Mouse (Mus musculus): ENCODE measurements around the gene Rasl2-9. TPM values are rescaled to one million over a fixed set of nuclear protein-coding genes. Genes with fewer than 3 reads are reported as not detected.
"Not testable (repeated sequence)": the region's sequence is repeated elsewhere in the genome, so short reads cannot be mapped to it uniquely, and the experiment has no call there.

Rasl2-9 gene
- polyA plus RNA-seq, 1 experiment from 2014 or later: not detected

DNA sequence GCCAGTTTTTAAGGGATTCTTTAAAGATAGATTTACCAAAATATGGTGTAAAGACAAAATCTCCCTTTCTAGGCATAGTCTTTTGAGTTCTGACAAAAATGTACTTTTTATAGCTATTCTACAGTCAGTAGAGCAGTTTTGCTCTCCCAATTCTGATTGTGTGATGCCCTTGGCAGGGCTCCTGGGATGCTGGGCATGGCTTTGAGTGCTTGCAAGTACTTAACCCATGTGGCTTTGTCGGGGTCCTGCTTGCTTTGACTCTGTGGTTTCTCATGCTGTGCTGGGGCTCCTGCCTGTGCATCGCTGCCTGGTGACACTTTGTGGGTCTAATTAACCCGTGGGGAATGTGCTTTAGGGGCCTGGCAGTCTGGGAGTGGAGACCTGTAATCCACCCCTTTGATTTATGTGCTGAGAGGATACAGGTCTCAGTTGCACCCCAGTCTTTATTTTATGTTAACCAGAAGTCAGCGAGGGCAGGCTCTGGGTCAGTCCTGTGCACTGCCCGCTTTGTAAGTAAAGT is 38.8 kb downstream of the Rasl2-9 start:
- Histone ChIP-seq H3K27ac (ENCODE audit: low read length) (no peak overlapping the region), H3K4me2 (replicated peaks; ENCODE audit: low read depth, low read length) (no peak overlapping the region), H3K9me3 (ENCODE audit: control insufficient read depth, low read depth, low read length) (no peaks in the 10 kb centered on the region), H3K36me3 (ENCODE audit: control insufficient read depth, insufficient read depth, low read length) (peaks cover 30% of the 10 kb centered on the region), H3K4me1 (ENCODE audit: control insufficient read depth, insufficient read depth, low read length) (no peaks in the 10 kb centered on the region), H3K27me3 (ENCODE audit: control insufficient read depth, insufficient read depth, low read length) (no peaks in the 10 kb centered on the region), H3K4me3 (ENCODE audit: low read depth, low read length) (no peak overlapping the region), H3K9ac (replicated peaks; ENCODE audit: low read depth, low read length) (no peak overlapping the region)
- 75% methylated on average over 5 of the region's 5 CpGs for WGBS
- no peak for ATAC-seq (ENCODE audit: insufficient number of reproducible peaks, insufficient read depth, low FRiP score, low read depth)

- Histone ChIP-seq H3K27ac (ENCODE audit: low read length) (no peak overlapping the region), H3K9ac (replicated peaks; ENCODE audit: low read depth, low read length) (no peak overlapping the region), H3K27me3 (ENCODE audit: control insufficient read depth, insufficient read depth, low read length) (no peaks in the 10 kb centered on the region), H3K36me3 (ENCODE audit: control insufficient read depth, insufficient read depth, low read length) (peaks cover 30% of the 10 kb centered on the region), H3K4me2 (replicated peaks; ENCODE audit: low read depth, low read length) (no peak overlapping the region), H3K4me1 (ENCODE audit: control insufficient read depth, insufficient read depth, low read length) (peaks cover 7% of the 10 kb centered on the region; the same call in 1 of the 2 replicates), H3K4me3 (ENCODE audit: low read depth, low read length) (no peak overlapping the region), H3K9me3 (ENCODE audit: control insufficient read depth, low read depth, low read length) (no peaks in the 10 kb centered on the region)
- no peak for ATAC-seq (ENCODE audit: insufficient number of reproducible peaks, insufficient read depth, low FRiP score, low read depth)
- WGBS: 87% methylated on average over 1 of the region's 1 CpGs
Measured at GRCm38 (mm10) chr7:5085512-5085911, 40.2 kb downstream of the Rasl2-9 start.

DNA sequence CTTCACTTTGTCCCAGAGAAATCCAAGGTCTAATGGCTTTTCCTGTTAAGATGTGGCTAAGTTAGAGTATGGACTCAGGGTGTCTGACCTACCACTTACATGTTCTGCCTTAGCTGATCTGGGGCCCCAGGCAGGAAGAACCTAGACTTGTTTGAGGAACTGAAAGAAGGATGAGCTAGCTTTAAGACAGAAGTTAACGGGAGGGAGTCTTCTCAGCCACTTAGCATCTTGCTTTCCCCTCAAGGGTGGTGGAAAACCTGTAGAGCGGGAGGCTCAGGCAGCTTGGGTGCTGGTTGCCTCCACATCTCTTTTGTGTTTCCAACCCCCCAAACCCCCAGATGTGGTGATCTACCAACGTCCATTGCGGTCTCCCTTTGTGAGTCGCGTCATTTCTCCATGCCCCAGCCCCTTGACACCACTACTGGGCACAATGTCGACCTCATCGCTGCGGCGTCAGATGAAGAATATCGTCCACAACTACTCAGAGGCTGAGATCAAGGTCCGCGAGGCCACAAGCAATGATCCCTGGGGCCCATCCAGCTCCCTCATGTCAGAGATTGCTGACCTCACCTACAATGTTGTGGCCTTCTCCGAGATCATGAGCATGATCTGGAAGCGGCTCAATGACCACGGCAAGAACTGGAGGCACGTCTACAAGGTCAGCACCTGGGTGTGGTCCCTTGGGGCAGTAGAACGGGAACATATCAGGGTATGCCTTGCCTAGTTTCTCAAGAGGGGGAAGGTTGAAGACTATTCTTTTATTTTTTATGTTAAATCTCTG is 42.2 kb downstream of the Rasl2-9 start:
- Histone ChIP-seq H3K4me1 (ENCODE audit: control insufficient read depth, insufficient read depth, low read length) (peaks cover 7% of the 10 kb centered on the region; the same call in 1 of the 2 replicates), H3K9me3 (ENCODE audit: control insufficient read depth, low read depth, low read length) (no peaks in the 10 kb centered on the region), H3K4me3 (ENCODE audit: low read depth, low read length) (no peak overlapping the region), H3K4me2 (replicated peaks; ENCODE audit: low read depth, low read length) (no peak overlapping the region), H3K9ac (replicated peaks; ENCODE audit: low read depth, low read length) (no peak overlapping the region), H3K36me3 (ENCODE audit: control insufficient read depth, insufficient read depth, low read length) (peaks cover 29% of the 10 kb centered on the region), H3K27me3 (ENCODE audit: control insufficient read depth, insufficient read depth, low read length) (no peaks in the 10 kb centered on the region), H3K27ac (ENCODE audit: low read length) (no peak overlapping the region)
- 90% methylated on average over 18 of the region's 18 CpGs for WGBS
- no peak for ATAC-seq (ENCODE audit: insufficient number of reproducible peaks, insufficient read depth, low FRiP score, low read depth)

DNA sequence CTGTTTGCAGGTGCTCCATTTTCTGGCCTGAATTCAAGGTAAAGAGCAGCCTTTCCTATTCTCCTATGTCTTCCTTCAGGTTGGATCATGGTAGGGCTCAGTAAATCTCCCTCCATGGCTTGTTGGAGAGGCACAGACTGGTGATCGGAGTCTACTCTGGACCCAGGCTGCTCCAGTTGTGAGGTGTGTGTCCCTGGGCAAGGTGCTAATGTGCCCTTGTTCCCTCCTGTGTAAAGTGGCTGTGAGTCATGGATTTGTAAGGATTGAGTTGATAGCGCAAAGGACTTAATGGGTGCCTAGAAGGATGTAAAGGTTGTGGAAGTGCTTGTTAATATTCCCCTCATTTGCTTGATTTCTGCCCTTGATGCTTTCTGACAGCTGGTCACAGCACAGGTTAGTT is 43.8 kb downstream of the Rasl2-9 start:
- peaks cover 44% of the 10 kb centered on the region for H3K36me3 ChIP-seq (ENCODE audit: control insufficient read depth, insufficient read depth, low read length)
- H3K4me2 ChIP-seq (replicated peaks; ENCODE audit: low read depth, low read length): peak overlapping the region; percentile 70; the same call in 1 of the 2 replicates
- H3K27me3 ChIP-seq (ENCODE audit: control insufficient read depth, insufficient read depth, low read length): no peaks in the 10 kb centered on the region
- H3K4me3 ChIP-seq (ENCODE audit: low read depth, low read length): no peak overlapping the region
- peaks cover 7% of the 10 kb centered on the region; the same call in 1 of the 2 replicates for H3K4me1 ChIP-seq (ENCODE audit: control insufficient read depth, insufficient read depth, low read length)
- H3K27ac ChIP-seq (ENCODE audit: low read length): no peak overlapping the region
- H3K9ac ChIP-seq (replicated peaks; ENCODE audit: low read depth, low read length): no peak overlapping the region
- 99% methylated on average over 2 of the region's 2 CpGs for WGBS
- H3K9me3 ChIP-seq (ENCODE audit: control insufficient read depth, low read depth, low read length): no peaks in the 10 kb centered on the region
- ATAC-seq (ENCODE audit: insufficient number of reproducible peaks, insufficient read depth, low FRiP score, low read depth): no peak

DNA sequence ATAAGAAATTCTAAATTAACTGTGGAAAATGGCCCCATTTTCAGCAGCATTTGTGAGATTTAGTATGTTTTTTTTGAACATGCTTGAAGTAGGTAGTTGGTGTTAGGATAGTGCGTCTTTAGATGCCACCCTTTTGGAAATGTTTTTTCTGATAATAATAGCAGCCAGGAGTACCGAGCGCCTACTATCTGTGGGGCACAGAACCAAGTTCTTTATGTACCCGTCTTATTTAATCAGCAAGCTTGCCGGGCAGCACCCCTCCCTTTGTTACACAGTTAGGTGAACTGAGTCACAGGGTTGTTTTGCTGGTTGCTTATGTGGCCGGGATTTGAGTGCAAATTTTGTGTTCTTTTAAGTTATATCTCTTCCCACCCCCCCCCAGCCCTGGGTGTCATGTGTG is 44.5 kb downstream of the Rasl2-9 start:
- no peak for ATAC-seq (ENCODE audit: insufficient number of reproducible peaks, insufficient read depth, low FRiP score, low read depth)
- H3K4me2 ChIP-seq (replicated peaks; ENCODE audit: low read depth, low read length): peak overlapping the region; percentile 70
- no peaks in the 10 kb centered on the region for H3K9me3 ChIP-seq (ENCODE audit: control insufficient read depth, low read depth, low read length)
- H3K27ac ChIP-seq (ENCODE audit: low read length): no peak overlapping the region
- H3K27me3 ChIP-seq (ENCODE audit: control insufficient read depth, insufficient read depth, low read length): no peaks in the 10 kb centered on the region
- peaks cover 44% of the 10 kb centered on the region for H3K36me3 ChIP-seq (ENCODE audit: control insufficient read depth, insufficient read depth, low read length)
- H3K4me1 ChIP-seq (ENCODE audit: control insufficient read depth, insufficient read depth, low read length): peaks cover 7% of the 10 kb centered on the region; the same call in 1 of the 2 replicates
- peak overlapping the region; percentile 94 for H3K4me3 ChIP-seq (ENCODE audit: low read depth, low read length)
- peak overlapping the region; percentile 96 for H3K9ac ChIP-seq (replicated peaks; ENCODE audit: low read depth, low read length)
- WGBS: 58% methylated on average over 6 of the region's 6 CpGs

DNA sequence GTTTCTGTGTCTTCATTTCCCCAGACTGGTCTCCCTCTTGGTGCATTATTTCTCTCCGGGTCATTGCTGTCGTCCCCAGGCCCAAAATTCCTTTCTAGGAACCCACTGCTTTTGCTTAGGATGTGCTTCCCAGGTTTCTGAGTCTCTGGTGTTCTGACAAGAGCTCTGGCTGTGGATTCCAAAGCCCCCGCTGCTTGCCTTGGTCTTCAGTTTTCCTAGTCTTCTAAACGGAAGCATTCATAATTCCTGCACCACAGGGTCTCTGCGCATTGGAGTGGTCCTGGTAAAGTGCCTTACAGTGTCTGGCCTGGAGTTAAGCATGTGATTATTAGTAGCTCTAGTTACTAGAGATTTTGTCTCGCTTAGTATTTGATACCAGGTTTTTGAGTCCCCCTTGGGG is 44.9 kb downstream of the Rasl2-9 start:
- Histone ChIP-seq H3K27ac (ENCODE audit: low read length) (peak overlapping the region; percentile 91; the same call in 1 of the 2 replicates), H3K27me3 (ENCODE audit: control insufficient read depth, insufficient read depth, low read length) (no peaks in the 10 kb centered on the region), H3K4me2 (replicated peaks; ENCODE audit: low read depth, low read length) (peak overlapping the region; percentile 70), H3K4me3 (ENCODE audit: low read depth, low read length) (peak overlapping the region; percentile 94), H3K36me3 (ENCODE audit: control insufficient read depth, insufficient read depth, low read length) (peaks cover 43% of the 10 kb centered on the region), H3K4me1 (ENCODE audit: control insufficient read depth, insufficient read depth, low read length) (peaks cover 7% of the 10 kb centered on the region; the same call in 1 of the 2 replicates), H3K9ac (replicated peaks; ENCODE audit: low read depth, low read length) (peak overlapping the region; percentile 96), H3K9me3 (ENCODE audit: control insufficient read depth, low read depth, low read length) (no peaks in the 10 kb centered on the region)
- no peak for ATAC-seq (ENCODE audit: insufficient number of reproducible peaks, insufficient read depth, low FRiP score, low read depth)
- WGBS: 16% methylated on average over 6 of the region's 6 CpGs

DNA sequence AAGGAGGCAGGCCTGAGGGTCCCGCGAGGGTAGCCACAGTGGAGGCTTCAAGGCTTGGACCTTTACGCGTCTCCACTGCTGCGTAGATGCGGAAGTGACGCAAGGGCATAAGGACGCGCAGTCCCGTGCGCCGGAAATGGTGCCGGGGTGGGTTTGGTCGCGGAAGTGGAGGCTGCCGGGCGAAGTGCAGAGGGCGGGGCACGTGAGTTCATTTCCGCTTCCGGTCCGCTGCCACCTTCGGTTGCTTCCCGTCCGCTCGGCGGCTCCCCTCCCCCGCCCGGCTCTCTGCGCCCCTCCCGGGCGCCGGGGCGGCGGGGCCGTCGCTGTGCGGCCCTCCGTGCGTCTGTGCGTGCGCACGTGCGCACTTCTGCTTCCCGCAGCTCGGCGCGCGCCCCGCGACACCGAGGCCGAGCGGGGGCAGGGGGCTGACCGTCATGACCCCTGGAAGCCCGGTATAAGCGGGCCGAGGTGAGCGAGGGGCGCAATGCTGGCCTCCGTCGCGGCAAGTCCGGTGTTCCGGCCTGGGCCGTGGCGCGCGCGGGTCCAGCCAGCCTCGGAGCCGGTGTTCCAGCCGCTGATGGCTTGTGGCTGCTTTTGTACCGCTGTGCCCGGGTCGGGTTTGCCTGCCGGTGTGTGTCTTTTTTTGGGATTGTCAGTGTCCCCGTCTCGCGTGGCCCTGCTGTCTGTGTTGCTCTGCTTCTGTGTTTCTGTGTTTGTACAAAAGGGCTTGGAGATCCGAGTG is 45.6 kb downstream of the Rasl2-9 start, which contains the start of gene Epn1:
TSS of gene Epn1 (plus strand) at position 226 of the 742 bp plus-strand sequence.
- H3K36me3 ChIP-seq (ENCODE audit: control insufficient read depth, insufficient read depth, low read length): peaks cover 39% of the 10 kb centered on the region

GRCm38 (mm10) chr7:5079365-5080009 is 46.3 kb downstream of the Rasl2-9 start:
- not testable (repeated sequence) for H3K9me3 ChIP-seq (ENCODE audit: control insufficient read depth, low read depth, low read length); H3K27me3 ChIP-seq (ENCODE audit: control insufficient read depth, insufficient read depth, low read length); H3K4me1 ChIP-seq (ENCODE audit: control insufficient read depth, insufficient read depth, low read length); H3K9ac ChIP-seq (replicated peaks; ENCODE audit: low read depth, low read length)
- H3K4me3 ChIP-seq (ENCODE audit: low read depth, low read length): peak overlapping the region; percentile 94
- peak overlapping the region; percentile 75 for H3K27ac ChIP-seq (ENCODE audit: low read length)
- H3K36me3 ChIP-seq (ENCODE audit: control insufficient read depth, insufficient read depth, low read length): peaks cover 40% of the 10 kb centered on the region
- peak; percentile 4; the same call in 1 of the 2 replicates for ATAC-seq (ENCODE audit: insufficient number of reproducible peaks, insufficient read depth, low FRiP score, low read depth)
- H3K4me2 ChIP-seq (replicated peaks; ENCODE audit: low read depth, low read length): peak overlapping the region; percentile 35; the same call in 1 of the 2 replicates
- WGBS: 51% methylated on average over 9 of the region's 13 CpGs

More for the DNA sequence above, 45.6 kb downstream of the Rasl2-9 start, which contains the start of gene Epn1:
- H3K27me3 ChIP-seq (ENCODE audit: control insufficient read depth, insufficient read depth, low read length): no peaks in the 10 kb centered on the region
- peak within 1 kb of the TSS; percentile 94 for H3K4me3 ChIP-seq (ENCODE audit: low read depth, low read length)
- H3K9me3 ChIP-seq (ENCODE audit: control insufficient read depth, low read depth, low read length): no peaks in the 10 kb centered on the region
- peak within 1 kb of the TSS; percentile 70 for H3K4me2 ChIP-seq (replicated peaks; ENCODE audit: low read depth, low read length)
- H3K27ac ChIP-seq (ENCODE audit: low read length): peak within 1 kb of the TSS; percentile 91
- H3K4me1 ChIP-seq (ENCODE audit: control insufficient read depth, insufficient read depth, low read length): peaks cover 7% of the 10 kb centered on the region; the same call in 1 of the 2 replicates
- WGBS: under 1% methylated on average over 59 of the region's 81 CpGs
- peak; percentile 97 for ATAC-seq (ENCODE audit: insufficient number of reproducible peaks, insufficient read depth, low FRiP score, low read depth)
- H3K9ac ChIP-seq (replicated peaks; ENCODE audit: low read depth, low read length): peak within 1 kb of the TSS; percentile 96
